Mouse (Mus musculus): ENCODE results near the gene Mrpl43. TPM values are rescaled to one million over a fixed set of nuclear protein-coding genes. Genes with fewer than 3 reads are reported as not detected.

Gene Mrpl43
- total RNA-seq, 1 experiment = 62.7 TPM

- no peak for DNase-seq (ENCODE audit: low read depth, low spot score)
- TF ChIP-seq MAFK (IDR thresholded peaks at IDR 0.05; ENCODE audit: insufficient read depth, low read depth, low read length) = no peak
- TF ChIP-seq HCFC1 (IDR thresholded peaks at IDR 0.05; ENCODE audit: borderline replicate concordance, insufficient read depth, low read length) = no peak
- no peak for TF ChIP-seq CHD2 (IDR thresholded peaks at IDR 0.05; ENCODE audit: low read depth, low read length)
- TF ChIP-seq ZC3H11A (IDR thresholded peaks at IDR 0.05; ENCODE audit: borderline replicate concordance, low read depth, low read length) = no peak
- no peak for TF ChIP-seq ZNF384 (IDR thresholded peaks at IDR 0.05; ENCODE audit: low read depth, low read length)
- in situ Hi-C loops (cut with MboI; ENCODE audit: low sequenced_read_pairs in 2 of 2, unreplicated experiment in 2 of 2) = no loop called here
- H3K27ac ChIP-seq (ENCODE audit: insufficient read depth, low read depth, low read length, poor library complexity, severe bottlenecking) = no peak overlapping the region
- H3K4me3 ChIP-seq (ENCODE audit: insufficient read depth in 1 of 2, low read depth in 1 of 2, low read length in 2 of 2, poor library complexity in 1 of 2, severe bottlenecking in 1 of 2) = no peak overlapping the region
- no peak overlapping the region for H3K9ac ChIP-seq (ENCODE audit: insufficient read depth, low read depth, low read length, poor library complexity, severe bottlenecking)
- peaks cover 41% of the 10 kb centered on the region for H3K36me3 ChIP-seq (ENCODE audit: control insufficient read depth, insufficient read depth, low read length, poor library complexity, severe bottlenecking)
- peaks cover 18 to 19% of the 10 kb centered on the region in 2 experiments; a peak in 3 of 4 replicates for H3K4me1 ChIP-seq (ENCODE audit: control insufficient read depth in 2 of 2, insufficient read depth in 2 of 2, low read length in 2 of 2, poor library complexity in 1 of 2)
- H3K9me3 ChIP-seq (ENCODE audit: control insufficient read depth, insufficient read depth, low read depth, low read length) = no peaks in the 10 kb centered on the region
These were observed 4.4 kb upstream of the Mrpl43 start for GRCm38 (mm10) chr19:45010646-45011045.

- Histone ChIP-seq H3K36me3 (ENCODE audit: control insufficient read depth, insufficient read depth, low read length, poor library complexity, severe bottlenecking) (peaks cover 50% of the 10 kb centered on the region), H3K27ac (ENCODE audit: insufficient read depth, low read depth, low read length, poor library complexity, severe bottlenecking) (no peak overlapping the region), H3K4me3 (ENCODE audit: insufficient read depth in 1 of 2, low read depth in 1 of 2, low read length in 2 of 2, poor library complexity in 1 of 2, severe bottlenecking in 1 of 2) (peak overlapping the region; percentile 94 to 96), H3K9ac (ENCODE audit: insufficient read depth, low read depth, low read length, poor library complexity, severe bottlenecking) (peak overlapping the region; percentile 97; the same call in 1 of the 2 replicates), H3K9me3 (ENCODE audit: control insufficient read depth, insufficient read depth, low read depth, low read length) (no peaks in the 10 kb centered on the region), H3K4me1 (ENCODE audit: control insufficient read depth in 2 of 2, insufficient read depth in 2 of 2, low read length in 2 of 2, poor library complexity in 1 of 2) (peaks cover 6 to 14% of the 10 kb centered on the region in 2 experiments; a peak in 2 of 4 replicates)
- in situ Hi-C loops (cut with MboI; ENCODE audit: low sequenced_read_pairs in 2 of 2, unreplicated experiment in 2 of 2) = no loop called here
- TF ChIP-seq ZC3H11A (IDR thresholded peaks at IDR 0.05; ENCODE audit: borderline replicate concordance, low read depth, low read length) = no peak
- TF ChIP-seq CHD2 (IDR thresholded peaks at IDR 0.05; ENCODE audit: low read depth, low read length) = no peak
- no peak for TF ChIP-seq ZNF384 (IDR thresholded peaks at IDR 0.05; ENCODE audit: low read depth, low read length)
- no peak for TF ChIP-seq MAFK (IDR thresholded peaks at IDR 0.05; ENCODE audit: insufficient read depth, low read depth, low read length)
- no peak for TF ChIP-seq HCFC1 (IDR thresholded peaks at IDR 0.05; ENCODE audit: borderline replicate concordance, insufficient read depth, low read length)
- DNase-seq (ENCODE audit: low read depth, low spot score) = no peak
These were observed 1.4 kb upstream of the Mrpl43 start for GRCm38 (mm10) chr19:45007425-45008191.

DNA sequence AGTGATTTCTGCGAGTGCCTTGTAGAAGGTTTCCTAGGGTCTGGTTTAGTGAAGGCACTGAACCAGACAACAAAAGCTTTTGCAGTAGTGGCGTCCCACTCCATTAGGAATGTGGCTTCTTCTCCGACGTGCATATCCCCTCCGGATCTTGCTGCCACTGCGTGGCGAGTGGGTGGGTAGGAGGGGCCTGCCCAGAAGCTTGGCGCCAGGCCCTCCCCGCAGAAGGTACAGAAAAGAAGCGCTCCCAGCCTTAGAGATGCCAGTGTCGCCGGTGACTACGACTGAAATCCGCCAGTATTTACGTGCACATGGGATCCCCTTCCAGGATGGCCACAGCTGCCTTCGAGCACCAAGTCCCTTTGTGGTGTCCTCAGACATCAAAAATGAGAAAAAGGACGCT is 779 bp upstream of the Mrpl43 start:
- peak overlapping the region; percentile 80; the same call in 1 of the 2 replicates for H3K27ac ChIP-seq (ENCODE audit: insufficient read depth, low read depth, low read length, poor library complexity, severe bottlenecking)
- no peak for TF ChIP-seq MAFK (IDR thresholded peaks at IDR 0.05; ENCODE audit: insufficient read depth, low read depth, low read length)
- no peak for TF ChIP-seq HCFC1 (IDR thresholded peaks at IDR 0.05; ENCODE audit: borderline replicate concordance, insufficient read depth, low read length)
- no peak for TF ChIP-seq ZC3H11A (IDR thresholded peaks at IDR 0.05; ENCODE audit: borderline replicate concordance, low read depth, low read length)
- no peak for TF ChIP-seq ZNF384 (IDR thresholded peaks at IDR 0.05; ENCODE audit: low read depth, low read length)
- TF ChIP-seq CHD2 (IDR thresholded peaks at IDR 0.05; ENCODE audit: low read depth, low read length) = no peak

DNA sequence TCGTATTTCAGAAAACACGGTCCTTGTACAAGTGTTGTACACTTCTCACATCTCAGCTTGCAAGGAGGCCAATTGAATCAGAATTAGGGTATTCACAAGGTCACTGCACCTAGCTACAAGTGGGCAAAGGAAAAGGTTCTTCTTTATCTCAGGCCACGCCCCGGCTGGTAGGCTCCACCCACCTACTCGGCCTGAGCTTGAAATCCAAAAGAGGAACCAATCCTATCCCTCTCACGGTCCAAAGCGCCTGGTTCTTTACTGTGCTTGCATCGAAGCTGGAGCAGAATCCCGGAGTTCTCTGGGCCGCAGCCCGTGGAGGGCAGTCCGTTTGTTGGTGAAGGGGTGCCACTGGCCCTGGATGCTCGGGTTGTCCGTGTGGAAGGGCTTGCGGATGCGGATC is 798 bp downstream of the Mrpl43 start, which contains the start of gene Twnk:
Twnk (plus strand) TSS at position 220 of the 400 bp plus-strand sequence.
- peak within 1 kb of the TSS; percentile 94 to 96 for H3K4me3 ChIP-seq (ENCODE audit: insufficient read depth in 1 of 2, low read depth in 1 of 2, low read length in 2 of 2, poor library complexity in 1 of 2, severe bottlenecking in 1 of 2)
- peak within 1 kb of the TSS; percentile 97 for H3K9ac ChIP-seq (ENCODE audit: insufficient read depth, low read depth, low read length, poor library complexity, severe bottlenecking)
- H3K4me1 ChIP-seq (ENCODE audit: control insufficient read depth in 2 of 2, insufficient read depth in 2 of 2, low read length in 2 of 2, poor library complexity in 1 of 2) = peaks cover 5 to 14% of the 10 kb centered on the region in 2 experiments; a peak in 2 of 4 replicates
- peak; percentile 77 for DNase-seq (ENCODE audit: low read depth, low spot score)
- no peak for TF ChIP-seq ZNF384 (IDR thresholded peaks at IDR 0.05; ENCODE audit: low read depth, low read length)
- no peak for TF ChIP-seq MAFK (IDR thresholded peaks at IDR 0.05; ENCODE audit: insufficient read depth, low read depth, low read length)
- TF ChIP-seq HCFC1 (IDR thresholded peaks at IDR 0.05; ENCODE audit: borderline replicate concordance, insufficient read depth, low read length) = no peak
- no peak for TF ChIP-seq ZC3H11A (IDR thresholded peaks at IDR 0.05; ENCODE audit: borderline replicate concordance, low read depth, low read length)
- no peak for TF ChIP-seq CHD2 (IDR thresholded peaks at IDR 0.05; ENCODE audit: low read depth, low read length)
- no peaks in the 10 kb centered on the region for H3K9me3 ChIP-seq (ENCODE audit: control insufficient read depth, insufficient read depth, low read depth, low read length)
- H3K36me3 ChIP-seq (ENCODE audit: control insufficient read depth, insufficient read depth, low read length, poor library complexity, severe bottlenecking) = peaks cover 37% of the 10 kb centered on the region
- peak within 1 kb of the TSS; percentile 80 for H3K27ac ChIP-seq (ENCODE audit: insufficient read depth, low read depth, low read length, poor library complexity, severe bottlenecking)
- in situ Hi-C loops (cut with MboI; ENCODE audit: low sequenced_read_pairs in 2 of 2, unreplicated experiment in 2 of 2) = no loop called here

More for the DNA sequence above, 779 bp upstream of the Mrpl43 start:
- H3K9me3 ChIP-seq (ENCODE audit: control insufficient read depth, insufficient read depth, low read depth, low read length) = no peaks in the 10 kb centered on the region
- H3K9ac ChIP-seq (ENCODE audit: insufficient read depth, low read depth, low read length, poor library complexity, severe bottlenecking) = peak overlapping the region; percentile 97
- no peak for DNase-seq (ENCODE audit: low read depth, low spot score)
- peak overlapping the region; percentile 94 to 96 for H3K4me3 ChIP-seq (ENCODE audit: insufficient read depth in 1 of 2, low read depth in 1 of 2, low read length in 2 of 2, poor library complexity in 1 of 2, severe bottlenecking in 1 of 2)
- in situ Hi-C loops (cut with MboI; ENCODE audit: low sequenced_read_pairs in 2 of 2, unreplicated experiment in 2 of 2) = no loop called here
- H3K4me1 ChIP-seq (ENCODE audit: control insufficient read depth in 2 of 2, insufficient read depth in 2 of 2, low read length in 2 of 2, poor library complexity in 1 of 2) = peaks cover 5 to 14% of the 10 kb centered on the region in 2 experiments; a peak in 2 of 4 replicates
- H3K36me3 ChIP-seq (ENCODE audit: control insufficient read depth, insufficient read depth, low read length, poor library complexity, severe bottlenecking) = peaks cover 47% of the 10 kb centered on the region
